Mouse (Mus musculus) mesoderm, embryonic 11.5 days (tissue): ENCODE measurements around the gene Dgcr2.

Experiments
- DNase-seq: peaks from one replicate; pipeline ENCODE4 v3.0.0-alpha.2; 2012; ENCODE audit warnings: low read depth, low spot score

Gene Dgcr2

DNA sequence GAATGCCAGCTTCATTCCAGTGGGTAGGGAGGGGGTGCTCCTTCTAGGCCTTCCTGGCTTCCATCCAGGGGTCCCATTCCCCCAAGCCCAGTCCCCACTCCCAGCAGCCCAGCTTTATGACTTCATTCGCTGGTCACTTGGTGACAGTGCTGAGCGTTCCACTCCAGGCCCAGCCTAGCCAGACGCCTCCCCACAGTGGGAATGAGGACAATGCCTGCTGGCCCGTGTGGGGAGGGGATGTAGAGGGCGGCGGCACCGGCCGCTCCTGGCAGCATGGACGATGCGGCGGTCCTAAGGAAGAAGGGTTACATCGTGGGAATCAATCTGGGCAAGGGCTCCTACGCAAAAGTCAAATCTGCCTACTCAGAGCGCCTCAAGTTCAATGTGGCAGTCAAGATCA lies at the start of gene Dgcr2, which contains the start of gene Tssk2:
TSS of gene Dgcr2 (minus strand) at position 101 of the 400 bp plus-strand sequence.
TSS of gene Tssk2 (plus strand) at position 176 of the 400 bp plus-strand sequence.
- no peak for DNase-seq

GRCm38 (mm10) chr16:17945081-17945831 lies 46.9 kb upstream of the Dgcr2 start:
- no peak for DNase-seq

DNA sequence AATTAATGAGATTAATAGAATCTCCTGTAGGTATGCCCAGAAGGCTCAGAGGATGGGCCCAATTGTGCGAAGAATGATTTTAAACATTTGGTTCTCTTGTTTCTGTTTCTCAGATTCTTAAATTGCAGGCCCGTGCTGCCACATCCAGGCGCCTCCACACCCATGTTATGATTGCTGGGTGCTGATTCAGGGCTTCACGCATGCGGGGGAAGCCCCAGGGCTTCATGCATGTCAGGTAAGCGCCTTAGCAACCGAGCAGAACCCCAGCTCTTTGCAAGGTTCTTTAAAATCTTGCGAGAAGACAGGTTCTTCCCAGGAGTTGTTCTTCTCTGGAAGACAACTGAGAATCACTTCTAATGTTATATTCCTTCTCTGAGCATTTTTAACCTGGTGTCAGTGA lies 45.1 kb upstream of the Dgcr2 start:
- DNase-seq = no peak

- no peak for DNase-seq
Observed at GRCm38 (mm10) chr16:17939255-17939751, 40.9 kb upstream of the Dgcr2 start.

DNA sequence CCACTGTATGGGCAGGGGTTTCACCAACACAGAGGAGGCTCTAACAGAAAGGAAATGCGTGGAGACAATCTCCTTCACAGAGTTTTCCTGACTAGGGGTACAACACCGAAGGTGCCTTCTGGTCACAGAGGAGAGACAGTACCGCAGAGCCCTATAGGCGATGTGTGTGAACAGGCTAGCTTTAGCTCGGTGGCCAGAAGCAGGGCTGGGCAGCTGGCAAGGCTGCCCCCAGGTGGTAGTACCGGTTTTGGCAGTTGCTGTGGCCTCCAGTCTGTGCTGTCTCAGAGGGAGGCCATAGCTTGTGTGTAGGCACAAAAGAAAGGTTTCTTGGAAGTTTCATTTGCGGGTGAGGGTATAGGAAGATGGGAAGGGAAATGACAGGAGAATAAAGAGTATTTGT lies 40.5 kb upstream of the Dgcr2 start:
- peak; percentile 69 for DNase-seq

DNA sequence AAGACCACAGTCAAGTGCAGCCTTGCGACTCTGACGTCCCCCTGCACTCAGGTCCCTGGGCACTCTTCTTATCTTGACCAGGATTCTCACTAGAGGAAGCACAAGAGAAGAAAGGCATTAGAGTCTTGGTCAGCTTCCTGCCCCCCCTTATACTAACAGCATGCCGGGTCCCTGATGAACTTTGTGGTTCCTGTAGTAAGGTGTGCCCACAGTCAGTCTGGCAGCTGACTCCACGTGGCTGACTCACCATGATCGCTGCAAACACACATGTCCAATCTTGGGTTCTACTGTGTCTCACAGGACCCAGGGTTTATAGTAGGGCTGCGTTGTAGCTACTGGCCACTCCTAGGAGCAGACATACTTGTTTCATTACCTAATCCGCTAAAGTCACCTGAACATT lies 39.8 kb upstream of the Dgcr2 start:
- DNase-seq = no peak

DNA sequence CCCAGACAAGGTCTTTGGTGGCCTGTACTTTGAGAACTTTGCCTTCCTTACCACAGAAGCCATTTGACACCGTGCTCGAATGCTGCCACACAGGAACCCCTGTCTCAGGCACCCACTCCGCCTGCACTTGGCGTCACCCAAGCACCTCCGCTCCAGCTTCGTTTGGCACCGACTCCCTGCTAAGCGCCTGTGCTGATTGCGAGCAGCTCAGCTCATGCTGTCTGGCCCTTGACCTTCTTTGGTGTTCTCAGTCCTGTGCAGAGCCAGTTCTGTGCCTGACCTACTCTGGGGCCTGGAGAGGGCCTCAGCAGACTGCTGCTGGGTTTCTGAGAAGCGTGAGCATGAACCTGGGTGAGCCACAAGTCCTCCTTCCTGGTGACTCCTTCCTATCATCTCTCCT lies 38.4 kb upstream of the Dgcr2 start:
- no peak for DNase-seq

GRCm38 (mm10) chr16:17934445-17934910 lies 36.1 kb upstream of the Dgcr2 start:
- DNase-seq = no peak

DNA sequence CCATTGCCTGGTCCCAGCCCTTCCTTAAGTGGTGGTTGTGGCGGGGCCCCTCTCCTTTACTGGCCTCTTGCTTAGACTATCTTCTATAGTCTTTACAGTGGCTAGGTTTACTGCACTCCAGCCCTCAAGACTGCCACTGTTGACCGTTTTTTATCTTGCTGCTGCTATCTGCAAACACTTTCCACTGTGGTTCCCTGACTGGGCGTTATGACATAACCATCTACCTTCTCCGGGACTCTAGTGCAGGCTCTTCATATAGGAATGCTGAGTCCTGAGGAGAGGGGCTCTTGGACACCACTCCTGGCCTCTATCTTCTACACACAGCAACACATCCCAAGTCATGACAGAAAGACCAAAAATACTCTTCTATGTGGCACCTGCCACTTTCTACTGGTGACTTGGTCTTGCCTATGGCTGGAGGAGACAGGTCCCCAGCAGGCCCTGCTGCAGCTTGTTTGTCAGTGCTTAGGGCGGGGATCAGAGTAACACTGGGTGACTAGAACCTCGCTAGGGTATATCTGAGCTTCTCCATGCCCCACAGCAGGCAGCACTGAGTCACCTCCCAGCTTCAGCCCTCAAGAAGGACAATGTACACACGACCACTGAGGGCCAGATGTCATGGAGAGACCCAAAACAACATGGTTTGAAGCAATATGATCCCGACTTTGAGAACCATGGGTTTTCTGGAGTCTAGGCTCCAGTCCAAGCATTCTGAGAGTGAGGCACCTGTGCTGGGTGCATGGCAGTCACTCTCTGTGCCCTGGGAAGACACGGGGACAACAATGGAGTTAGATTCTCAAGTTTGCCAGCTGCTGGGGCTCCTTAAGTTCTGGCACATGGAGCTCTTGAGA lies 35.5 kb upstream of the Dgcr2 start:
- DNase-seq = no peak

DNA sequence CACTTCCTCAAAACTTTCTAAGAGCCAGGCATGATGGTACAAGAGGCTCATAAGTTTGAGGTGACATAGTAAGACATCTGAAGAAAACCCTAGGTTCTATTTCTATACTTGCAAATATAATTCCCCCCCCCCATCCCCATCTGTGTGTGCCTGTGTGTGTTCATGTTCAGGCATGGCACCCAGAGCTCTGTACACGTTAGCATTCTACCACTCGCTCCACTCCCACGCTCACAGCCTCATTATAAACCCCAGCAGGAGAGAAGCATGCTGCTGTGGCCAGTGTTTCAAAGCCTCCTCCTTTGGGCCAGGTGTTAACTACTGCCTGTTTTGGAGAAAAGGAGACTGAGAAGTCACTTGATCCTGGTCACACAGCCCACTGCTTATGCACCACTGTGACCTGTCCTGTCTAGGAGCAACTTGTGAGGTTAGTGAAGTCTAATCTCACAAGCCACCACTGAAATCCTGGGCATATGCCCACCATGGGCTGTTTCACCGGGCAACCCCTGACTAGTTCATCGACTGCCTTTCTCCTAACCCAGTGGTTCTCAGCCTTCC lies 33.6 kb upstream of the Dgcr2 start:
- no peak for DNase-seq

- DNase-seq = no peak
Observed at GRCm38 (mm10) chr16:17929631-17930030, 31.3 kb upstream of the Dgcr2 start.

- no peak for DNase-seq
Observed at GRCm38 (mm10) chr16:17929211-17929610, 30.8 kb upstream of the Dgcr2 start.

DNA sequence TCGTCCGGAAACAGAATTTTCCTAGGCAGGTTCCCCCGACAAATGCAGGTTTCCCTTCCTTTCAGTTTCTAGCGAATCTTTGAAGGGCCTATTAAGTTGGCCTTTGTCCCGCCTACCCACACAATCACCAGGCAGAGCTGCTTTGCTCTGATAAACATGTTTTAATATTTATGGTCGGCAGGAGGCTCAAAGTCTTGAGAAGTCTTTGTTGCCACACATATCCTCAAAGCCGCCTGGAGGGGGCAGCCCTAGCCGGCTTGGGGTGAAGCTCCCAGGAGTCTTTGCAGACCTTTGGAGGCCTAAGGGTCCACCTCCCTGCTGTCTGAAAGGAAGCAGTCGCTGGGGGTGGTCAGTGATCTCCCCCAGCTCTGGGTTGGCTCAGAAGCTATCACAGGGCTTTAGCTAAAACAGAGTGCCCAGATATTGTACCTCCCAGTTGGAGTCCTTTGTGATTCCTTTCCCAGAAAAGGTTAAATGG lies 30.3 kb upstream of the Dgcr2 start:
- DNase-seq = peak; percentile 81

- DNase-seq = peak; percentile 77
Observed at GRCm38 (mm10) chr16:17928087-17928580, 29.8 kb upstream of the Dgcr2 start, which contains the start of gene Slc25a1. Gene Slc25a1 (minus strand): TSS chr16:17928219.

DNA sequence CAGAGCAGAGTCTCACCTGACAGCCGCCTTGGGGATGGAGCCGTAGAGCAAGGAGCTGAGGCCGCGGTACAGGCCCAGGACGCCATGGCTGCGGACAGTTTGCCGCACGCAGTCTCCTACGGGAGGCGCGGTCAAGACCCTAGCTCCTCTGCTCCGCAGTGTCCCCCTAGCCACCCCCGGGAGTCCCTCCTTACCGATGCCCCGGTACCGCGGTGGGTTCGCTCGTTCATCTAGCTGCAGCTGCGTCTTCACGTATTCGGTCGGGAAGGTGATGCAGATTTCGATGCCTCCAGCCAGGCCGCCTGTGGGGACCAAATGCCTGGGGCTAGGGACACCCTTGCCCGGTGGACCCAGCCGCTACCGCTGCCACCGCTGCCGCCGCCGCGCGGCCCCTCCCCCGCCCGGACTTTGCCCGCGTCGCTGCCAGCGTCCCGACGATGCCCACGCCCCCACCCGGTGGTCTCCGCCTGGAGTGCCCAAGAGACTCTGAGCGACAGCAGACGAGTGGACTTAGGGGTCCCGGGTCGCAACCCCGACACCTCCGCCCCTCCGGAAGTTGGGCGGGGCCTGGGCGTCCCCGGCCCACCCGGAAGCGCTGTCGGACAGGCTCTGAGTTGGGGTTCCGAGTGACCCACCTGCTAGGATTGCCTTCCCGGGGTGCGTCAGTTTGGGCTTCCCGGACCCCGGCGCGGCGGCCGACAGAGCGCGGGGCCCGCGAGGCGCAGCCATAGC lies 29.2 kb upstream of the Dgcr2 start:
- DNase-seq = peak; percentile 55

GRCm38 (mm10) chr16:17922163-17922538 lies 23.8 kb upstream of the Dgcr2 start:
- DNase-seq = no peak

DNA sequence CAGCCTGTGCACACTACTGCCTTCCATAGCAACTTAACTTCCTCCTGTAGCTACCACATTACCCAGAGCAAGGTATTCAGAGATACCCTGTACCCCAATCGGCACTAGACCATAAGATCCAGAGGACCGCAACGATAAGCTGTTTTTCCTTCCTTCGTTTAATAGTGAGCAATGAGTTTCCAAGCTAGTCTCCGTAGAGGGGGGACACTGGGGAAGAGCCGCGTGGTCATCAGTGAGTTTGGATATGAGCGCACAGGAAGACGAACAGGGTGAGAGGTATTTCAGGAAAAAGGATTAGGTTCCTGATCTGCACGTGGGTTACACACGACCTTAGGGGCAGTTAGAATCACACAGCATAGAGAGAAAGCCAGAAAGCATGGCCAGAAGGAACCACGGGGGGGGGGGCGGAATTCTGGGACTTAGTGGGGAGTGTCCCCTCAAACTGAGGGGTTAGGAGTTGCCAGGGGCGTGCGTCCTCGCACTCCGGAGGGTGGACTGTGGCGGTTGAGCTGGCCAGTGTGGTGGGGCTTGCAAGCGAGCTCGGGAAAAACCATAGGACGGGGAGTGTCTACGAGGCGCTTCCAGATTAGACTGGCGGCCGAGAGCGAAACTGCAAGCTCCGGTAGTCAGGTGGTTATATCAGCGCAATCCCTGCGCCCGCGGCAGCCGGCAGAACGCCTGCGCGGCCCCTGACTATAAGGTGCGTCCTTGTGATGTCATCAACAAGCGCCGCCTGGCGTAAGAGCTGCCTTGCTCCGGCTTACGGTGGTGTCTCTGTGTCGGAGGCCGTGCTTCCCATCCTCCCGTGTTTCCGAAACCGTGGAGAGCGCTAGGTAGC lies 23.2 kb upstream of the Dgcr2 start:
- peak; percentile 99 for DNase-seq

DNA sequence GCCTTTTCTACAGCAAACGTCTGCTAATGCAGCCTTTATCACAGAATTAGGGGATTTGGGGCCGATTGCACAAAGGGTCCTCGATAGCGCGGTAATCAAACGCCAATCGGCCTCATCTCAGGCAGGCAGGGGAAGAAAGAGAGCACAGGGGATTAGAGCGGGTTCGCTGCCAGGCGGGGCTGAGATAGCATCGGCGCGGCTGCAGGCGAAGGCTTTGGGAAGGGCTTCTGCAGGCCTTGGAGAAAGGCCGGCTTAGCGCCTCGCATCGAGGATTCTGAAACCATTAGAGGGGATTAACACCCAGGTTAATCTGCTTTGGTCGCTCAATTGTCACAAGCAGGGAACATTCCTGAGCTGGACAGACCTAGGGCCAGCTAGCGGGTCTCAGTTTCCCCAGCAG lies 22.2 kb upstream of the Dgcr2 start:
- no peak for DNase-seq

DNA sequence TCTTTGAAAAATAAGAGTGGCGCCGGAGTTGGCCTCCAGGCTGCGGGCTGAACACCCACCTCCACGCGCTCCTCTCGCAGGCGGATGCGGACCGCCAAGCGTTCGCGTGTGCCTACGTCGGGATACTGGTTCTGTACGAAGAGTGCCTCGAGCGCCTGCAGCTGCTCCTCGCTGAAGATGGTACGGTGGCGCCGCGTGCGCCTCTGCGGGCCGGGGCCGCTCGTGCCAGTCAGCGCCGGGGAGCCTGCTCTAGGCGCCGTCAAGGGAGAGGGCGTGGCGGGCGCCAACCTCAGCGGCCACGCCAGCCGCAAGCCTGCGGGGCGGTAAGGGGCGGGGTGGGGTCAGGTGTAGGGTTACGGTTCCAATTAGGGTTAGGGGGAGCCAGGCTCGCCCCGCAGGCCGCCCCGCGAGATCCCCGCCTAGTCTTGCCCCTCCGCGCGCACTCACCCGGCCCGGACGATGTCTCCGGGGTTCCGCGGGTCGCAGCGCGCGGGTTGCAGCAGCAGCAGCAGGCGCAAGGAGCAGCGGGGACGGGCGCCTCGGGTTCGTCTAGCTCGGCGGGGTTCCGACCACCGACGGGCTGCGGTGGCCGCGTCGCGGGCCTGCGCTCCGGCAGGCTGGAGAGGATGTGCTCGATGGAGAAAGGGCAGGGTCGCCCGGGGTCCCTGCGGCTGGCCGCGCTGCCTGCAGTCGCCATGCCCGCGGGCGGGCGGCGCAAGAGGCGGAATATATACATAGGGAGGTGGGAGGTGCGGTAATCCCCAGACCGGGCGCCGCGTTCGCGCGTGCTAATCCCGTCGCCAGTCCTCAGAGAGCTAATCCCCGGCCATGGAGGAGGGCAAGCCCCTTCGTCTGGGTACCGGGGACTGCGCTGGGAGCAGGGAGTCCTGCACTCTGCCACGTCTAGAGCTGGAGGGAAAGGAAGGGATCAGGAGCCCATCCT lies 16.2 kb upstream of the Dgcr2 start, which contains the start of gene Gsc2:
TSS of gene Gsc2 (minus strand) at position 753 of the 943 bp plus-strand sequence.
- DNase-seq = peak; percentile 53
